Mouse (Mus musculus): ENCODE data around the gene Mrpl44. TPM values are rescaled to one million over a fixed set of nuclear protein-coding genes. Genes with fewer than 3 reads are reported as not detected.

The Mrpl44 gene
- polyA plus RNA-seq, 1 experiment = 5.3 TPM

- H3K4me3 ChIP-seq (ENCODE audit: control insufficient read depth, low read depth, low read length) = no peak overlapping the region
- H3K27ac ChIP-seq (ENCODE audit: control insufficient read depth, insufficient read depth, low read depth, low read length) = no peak overlapping the region
- H3K27me3 ChIP-seq (ENCODE audit: control insufficient read depth, insufficient read depth, low read length) = no peaks in the 10 kb centered on the region
- H3K4me1 ChIP-seq (ENCODE audit: control insufficient read depth, insufficient read depth, low read length) = no peaks in the 10 kb centered on the region
- TF ChIP-seq CTCF (IDR thresholded peaks at IDR 0.05; ENCODE audit: control insufficient read depth, insufficient read depth, insufficient replicate concordance, low read depth, low read length) = no peak
- TF ChIP-seq POLR2A (IDR thresholded peaks at IDR 0.05; ENCODE audit: control insufficient read depth, low read depth, low read length) = no peak
- H3K36me3 ChIP-seq (ENCODE audit: control insufficient read depth, insufficient read depth, low read length) = no peaks in the 10 kb centered on the region
Observed at GRCm38 (mm10) chr1:79815446-79815845, 39.6 kb downstream of the Mrpl44 start.

- H3K27me3 ChIP-seq (ENCODE audit: control insufficient read depth, insufficient read depth, low read length) = no peaks in the 10 kb centered on the region
- TF ChIP-seq CTCF (IDR thresholded peaks at IDR 0.05; ENCODE audit: control insufficient read depth, insufficient read depth, insufficient replicate concordance, low read depth, low read length) (no peak), POLR2A (IDR thresholded peaks at IDR 0.05; ENCODE audit: control insufficient read depth, low read depth, low read length) (no peak)
- H3K4me1 ChIP-seq (ENCODE audit: control insufficient read depth, insufficient read depth, low read length) = no peaks in the 10 kb centered on the region
- H3K27ac ChIP-seq (ENCODE audit: control insufficient read depth, insufficient read depth, low read depth, low read length) = no peak overlapping the region
- H3K36me3 ChIP-seq (ENCODE audit: control insufficient read depth, insufficient read depth, low read length) = no peaks in the 10 kb centered on the region
- no peak overlapping the region for H3K4me3 ChIP-seq (ENCODE audit: control insufficient read depth, low read depth, low read length)
Observed at GRCm38 (mm10) chr1:79819296-79819879, 43.6 kb downstream of the Mrpl44 start.

DNA sequence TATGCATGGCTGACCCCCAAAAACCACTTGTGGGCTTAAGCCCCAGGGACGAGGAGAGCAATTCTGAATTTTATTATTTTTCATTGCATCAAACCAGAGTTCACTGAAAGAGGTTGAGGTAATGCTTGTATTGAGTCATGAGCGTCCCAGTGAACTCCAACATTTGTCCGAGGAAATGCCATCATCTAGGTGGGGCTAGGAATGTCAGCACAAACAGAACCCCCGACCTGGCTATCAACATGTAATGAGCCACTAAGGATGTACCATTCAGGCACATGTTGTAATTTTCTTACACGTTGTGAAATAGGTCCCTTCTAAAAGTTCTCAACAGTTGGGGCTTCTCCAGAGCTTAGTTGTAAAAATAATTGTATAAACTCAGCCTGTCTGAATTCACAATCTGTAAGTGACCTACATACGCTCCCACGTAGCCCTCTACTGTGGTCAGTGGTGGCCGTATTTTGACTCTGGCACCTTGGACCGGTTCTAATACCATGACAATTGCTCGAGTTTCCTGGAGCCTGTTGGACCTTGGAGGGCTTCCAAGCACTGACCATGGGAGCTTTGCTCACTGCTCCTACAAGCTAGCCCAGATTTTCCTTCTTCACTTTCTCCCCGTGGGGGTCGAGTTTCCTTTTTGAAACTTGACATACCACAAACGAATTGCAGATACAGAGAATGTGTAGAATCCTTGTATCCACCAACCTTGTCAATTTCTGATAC, 47.1 kb downstream of the Mrpl44 start:
- TF ChIP-seq CTCF (IDR thresholded peaks at IDR 0.05; ENCODE audit: control insufficient read depth, insufficient read depth, insufficient replicate concordance, low read depth, low read length) (no peak), POLR2A (IDR thresholded peaks at IDR 0.05; ENCODE audit: control insufficient read depth, low read depth, low read length) (no peak)
- no peaks in the 10 kb centered on the region for H3K4me1 ChIP-seq (ENCODE audit: control insufficient read depth, insufficient read depth, low read length)
- H3K4me3 ChIP-seq (ENCODE audit: control insufficient read depth, low read depth, low read length) = no peak overlapping the region
- H3K36me3 ChIP-seq (ENCODE audit: control insufficient read depth, insufficient read depth, low read length) = no peaks in the 10 kb centered on the region
- no peak overlapping the region for H3K27ac ChIP-seq (ENCODE audit: control insufficient read depth, insufficient read depth, low read depth, low read length)
- no peaks in the 10 kb centered on the region for H3K27me3 ChIP-seq (ENCODE audit: control insufficient read depth, insufficient read depth, low read length)

- H3K4me1 ChIP-seq (ENCODE audit: control insufficient read depth, insufficient read depth, low read length) = no peaks in the 10 kb centered on the region
- H3K27me3 ChIP-seq (ENCODE audit: control insufficient read depth, insufficient read depth, low read length) = no peaks in the 10 kb centered on the region
- H3K27ac ChIP-seq (ENCODE audit: control insufficient read depth, insufficient read depth, low read depth, low read length) = peak overlapping the region; percentile 49; the same call in 1 of the 2 replicates
- no peaks in the 10 kb centered on the region for H3K36me3 ChIP-seq (ENCODE audit: control insufficient read depth, insufficient read depth, low read length)
- TF ChIP-seq POLR2A (IDR thresholded peaks at IDR 0.05; ENCODE audit: control insufficient read depth, low read depth, low read length) = no peak
- TF ChIP-seq CTCF (IDR thresholded peaks at IDR 0.05; ENCODE audit: control insufficient read depth, insufficient read depth, insufficient replicate concordance, low read depth, low read length) = no peak
- H3K4me3 ChIP-seq (ENCODE audit: control insufficient read depth, low read depth, low read length) = peak overlapping the region; percentile 17; the same call in 1 of the 2 replicates
Observed at GRCm38 (mm10) chr1:79823951-79824633, 48.3 kb downstream of the Mrpl44 start.

Other genes with a start within 250 kb of the Mrpl44 start
- gene Ap1s3, start 104.0 kb upstream of the Mrpl44 start, polyA plus RNA-seq (2012; rRNA removed) = 0.84 and 8.3 TPM in 2 replicates
- 384 and 400 TPM in 2 replicates for gene Wdfy1, start 125 bp downstream of the Mrpl44 start, polyA plus RNA-seq (2012; rRNA removed)
- gene Serpine2, start 85.2 kb downstream of the Mrpl44 start, polyA plus RNA-seq (2012; rRNA removed) = 1.7 and 8.9 TPM in 2 replicates